Mouse (Mus musculus) gastrocnemius, adult 2 months (tissue): ENCODE results near the gene Pcsk2. TPM values are rescaled to one million over a fixed set of nuclear protein-coding genes. Genes with fewer than 3 reads are reported as not detected.

Experiments used
- DNase-seq: peaks from one replicate; pipeline ENCODE4 v3.0.0; 2022
- H3K27ac ChIP-seq: fragments of 200-600 bp; 2 replicates; pipeline ENCODE4 v1.8.1; 2022; ENCODE audit warnings: mild to moderate bottlenecking
- H3K4me3 ChIP-seq: fragments of 200-600 bp; 2 replicates; pipeline ENCODE4 v1.8.1; 2022; ENCODE audit warnings: mild to moderate bottlenecking, moderate library complexity
- CTCF ChIP-seq: fragments of 200-600 bp; IDR thresholded peaks from 2 replicates; pipeline ENCODE4 v1.8.1; 2022; ENCODE audit warnings: antibody characterized with exemption, mild to moderate bottlenecking, moderate library complexity
- intact Hi-C: fragments of 180-260 bp; cut with DNase I; formaldehyde crosslinking; loops from one replicate; pipeline ENCODE4 v1.15.1; 2025
- total RNA-seq, 2 experiments: library from RNA; stranded (reverse); gene quantifications; 2 replicates each; pipeline ENCODE4 v1.2.3; 2021

Gene Pcsk2
- total RNA-seq, 2 experiments from 2014 or later: not detected

DNA sequence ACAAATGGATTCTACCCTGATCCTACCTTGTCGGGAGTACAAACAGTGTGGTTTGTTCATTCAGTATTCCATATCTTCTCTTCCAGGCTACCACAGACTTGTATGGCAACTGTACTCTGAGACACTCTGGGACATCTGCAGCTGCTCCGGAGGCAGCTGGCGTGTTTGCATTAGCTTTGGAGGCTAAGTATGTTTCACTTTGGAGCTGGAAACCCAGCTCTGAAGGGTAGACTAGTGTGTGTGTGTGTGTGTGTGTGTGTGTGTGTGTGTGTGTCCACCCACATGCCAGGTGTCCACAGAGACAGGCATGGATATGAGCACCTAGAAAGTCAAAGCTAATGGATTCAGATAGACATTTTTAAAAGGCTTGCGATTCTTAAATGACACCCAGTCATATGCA lies 249.9 kb downstream of the Pcsk2 start:
- Histone ChIP-seq H3K27ac (no peak overlapping the region), H3K4me3 (no peak overlapping the region)
- TF ChIP-seq CTCF: no peak
- intact Hi-C loops: no loop called here
- no peak for DNase-seq

DNA sequence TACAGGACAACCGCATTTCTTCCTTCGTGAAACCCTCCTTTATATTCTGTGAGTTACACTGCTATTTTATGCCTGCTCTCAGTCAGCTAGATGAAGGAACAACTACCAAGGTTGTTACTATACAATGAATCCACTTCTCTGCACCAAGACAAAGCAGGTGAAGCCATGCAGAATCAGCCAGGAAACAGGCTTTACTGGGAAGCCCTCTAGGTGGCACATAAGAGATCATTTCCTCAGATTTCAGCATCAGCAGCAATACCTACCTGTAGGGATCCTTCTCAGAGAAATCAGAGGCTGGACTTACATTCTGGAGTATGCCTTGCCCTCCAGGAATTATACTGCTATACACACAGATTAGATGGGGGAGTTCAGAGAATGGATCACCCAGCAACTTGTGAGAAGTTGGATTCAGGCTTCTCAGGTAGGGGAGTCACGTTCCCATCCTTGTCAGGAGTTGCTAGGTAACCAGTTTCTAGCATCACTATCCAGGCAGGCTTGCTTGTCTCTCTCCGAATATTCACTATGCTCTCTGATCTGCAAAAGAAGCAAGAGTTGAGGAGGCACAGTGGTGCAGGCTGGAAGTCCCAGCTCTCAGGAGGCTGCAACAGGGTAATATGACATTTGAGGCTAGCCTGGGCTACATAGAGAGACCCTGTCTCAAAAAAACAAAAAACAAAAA lies 250.5 kb downstream of the Pcsk2 start:
- H3K4me3 ChIP-seq: no peak overlapping the region
- H3K27ac ChIP-seq: no peak overlapping the region
- intact Hi-C loops: no loop called here
- DNase-seq: no peak
- no peak for TF ChIP-seq CTCF

DNA sequence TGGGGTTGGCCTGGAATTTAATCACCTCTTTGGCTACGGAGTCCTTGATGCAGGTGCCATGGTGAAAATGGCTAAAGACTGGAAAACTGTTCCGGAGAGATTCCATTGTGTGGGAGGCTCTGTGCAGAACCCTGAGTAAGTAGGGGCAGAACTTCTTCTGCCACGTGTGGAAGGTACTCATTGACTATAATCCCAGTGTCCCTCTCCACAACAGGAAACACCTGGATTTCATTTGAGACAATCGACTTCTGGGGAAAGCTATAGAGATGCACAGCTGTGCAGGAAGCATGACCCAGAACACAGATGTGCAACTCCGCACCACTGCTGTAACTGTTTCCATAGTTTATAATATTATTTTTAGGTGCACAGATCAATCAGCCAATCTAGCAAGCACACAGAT lies 255.1 kb downstream of the Pcsk2 start:
- no peak for TF ChIP-seq CTCF
- H3K4me3 ChIP-seq: no peak overlapping the region

DNA sequence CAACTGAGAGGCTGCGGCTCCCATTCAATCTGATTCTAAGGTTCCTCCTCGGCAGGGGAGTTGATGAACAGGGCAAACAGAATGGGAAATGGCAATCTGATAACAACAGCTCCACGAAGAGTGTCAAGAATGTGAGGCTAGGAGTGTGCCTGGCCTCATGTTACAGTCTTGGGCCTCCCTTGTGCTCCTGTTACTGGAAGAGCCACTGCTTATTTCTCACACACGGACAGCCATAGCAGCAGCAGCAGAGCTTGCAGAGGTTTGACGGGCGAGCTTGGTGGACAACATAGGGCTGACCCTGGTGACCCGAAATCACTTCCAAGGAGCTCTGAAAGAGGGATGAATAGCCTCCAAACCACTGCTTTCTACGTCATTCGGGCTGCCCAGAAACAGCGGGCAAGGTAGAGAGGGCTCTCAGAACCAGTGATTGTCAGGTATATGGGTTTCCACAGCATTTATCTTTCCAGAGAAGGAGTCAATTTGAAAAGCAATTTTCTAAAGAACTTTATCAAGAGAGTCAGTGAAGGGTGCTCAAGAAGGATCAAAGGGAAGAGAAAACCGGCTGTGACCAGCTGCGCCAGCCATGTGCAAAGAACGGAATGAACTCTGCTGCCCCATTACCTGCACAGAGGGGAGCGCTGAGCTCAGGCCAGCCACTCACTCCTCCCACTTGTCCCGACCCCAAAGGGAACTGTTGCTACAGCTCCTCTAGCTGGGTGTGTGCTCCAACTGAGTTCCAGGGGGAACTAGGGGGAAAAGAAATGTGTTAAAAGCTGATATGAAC lies 260.4 kb downstream of the Pcsk2 start:
- TF ChIP-seq CTCF: no peak
- DNase-seq: no peak
- H3K4me3 ChIP-seq: no peak overlapping the region
- H3K27ac ChIP-seq: no peak overlapping the region
- intact Hi-C loops: no loop called here

More for the DNA sequence above, 255.1 kb downstream of the Pcsk2 start:
- DNase-seq: no peak
- intact Hi-C loops: no loop called here
- no peak overlapping the region for H3K27ac ChIP-seq

DNA sequence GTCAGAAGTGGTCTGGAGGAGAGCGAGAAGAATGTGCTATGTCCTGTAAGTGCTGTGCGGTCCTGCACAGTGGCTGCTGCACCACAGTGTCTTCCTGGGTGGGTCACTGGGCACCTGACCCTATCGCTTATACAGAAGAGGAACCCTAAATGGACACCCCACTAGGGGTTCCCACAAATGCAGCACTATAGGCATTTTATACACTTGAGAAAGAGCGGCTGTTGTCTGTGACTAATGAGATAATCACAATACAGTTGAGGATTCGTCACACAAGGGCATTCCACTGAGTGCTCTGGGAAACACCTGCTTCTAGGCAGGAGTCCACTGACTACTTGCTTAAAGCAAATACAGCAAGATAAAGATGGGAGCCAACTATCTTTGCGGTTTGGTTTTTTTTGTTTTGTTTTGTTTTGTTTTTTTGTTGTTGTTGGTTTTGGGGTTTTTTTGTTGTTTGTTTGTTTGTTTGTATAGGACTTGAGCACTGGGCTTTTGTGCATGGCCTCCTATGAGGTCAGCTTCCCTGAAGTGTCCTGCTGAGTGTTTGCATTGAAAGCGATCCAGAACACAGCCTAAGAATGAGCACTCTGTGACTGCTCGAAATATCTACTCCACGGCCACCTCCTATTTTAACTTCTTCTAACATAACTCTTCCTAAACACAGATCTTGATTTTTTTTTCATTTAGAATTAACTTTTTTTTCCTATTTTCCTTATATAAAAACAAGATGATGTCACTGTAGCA lies 261.1 kb downstream of the Pcsk2 start:
- no peak for TF ChIP-seq CTCF
- DNase-seq: no peak
- Histone ChIP-seq H3K4me3 (no peak overlapping the region), H3K27ac (no peak overlapping the region)
- intact Hi-C loops: no loop called here

DNA sequence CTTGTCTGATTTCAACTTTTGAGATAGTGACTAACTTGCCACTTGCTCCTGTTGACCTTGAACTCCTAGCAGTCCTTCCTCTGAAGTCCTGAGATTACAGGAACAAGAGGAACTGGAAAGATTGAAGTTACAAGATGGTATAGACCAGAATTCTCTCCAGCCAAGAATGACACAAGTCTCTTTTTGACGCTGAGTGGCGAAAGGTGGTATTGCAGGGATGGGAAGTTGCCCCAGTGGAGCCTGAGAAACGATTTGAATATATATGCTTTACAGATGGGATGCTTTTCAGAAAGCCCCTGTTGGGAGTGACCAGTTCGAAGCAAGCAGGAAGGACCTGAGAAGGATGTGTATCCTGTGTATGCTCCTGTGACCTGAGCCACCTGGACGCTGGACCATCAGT lies 262.8 kb downstream of the Pcsk2 start:
- TF ChIP-seq CTCF: no peak
- intact Hi-C loops: no loop called here

DNA sequence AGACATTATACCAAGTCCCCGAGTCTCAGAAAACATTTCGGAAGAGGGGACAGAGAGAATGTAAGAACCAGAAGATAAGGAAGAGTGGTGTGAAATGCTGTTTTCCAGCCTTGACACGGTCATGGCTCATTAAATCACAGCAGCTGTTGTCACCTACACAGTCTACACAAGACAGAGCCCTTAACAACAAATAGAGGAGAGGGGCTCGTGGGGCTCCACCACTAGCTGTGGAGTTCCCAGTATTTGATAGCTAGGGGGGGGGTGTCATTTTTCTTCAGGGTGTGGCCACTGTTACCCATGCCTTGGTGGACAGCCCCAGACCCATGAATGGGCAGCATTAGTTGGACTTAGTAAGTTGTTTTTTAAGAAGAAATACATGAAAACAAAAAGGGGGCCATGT lies 266.3 kb downstream of the Pcsk2 start:
- TF ChIP-seq CTCF: no peak
- DNase-seq: no peak
- Histone ChIP-seq H3K27ac (no peak overlapping the region), H3K4me3 (no peak overlapping the region)
- intact Hi-C loops: no loop called here

More for the DNA sequence above, 262.8 kb downstream of the Pcsk2 start:
- DNase-seq: no peak
- Histone ChIP-seq H3K27ac (no peak overlapping the region), H3K4me3 (no peak overlapping the region)

DNA sequence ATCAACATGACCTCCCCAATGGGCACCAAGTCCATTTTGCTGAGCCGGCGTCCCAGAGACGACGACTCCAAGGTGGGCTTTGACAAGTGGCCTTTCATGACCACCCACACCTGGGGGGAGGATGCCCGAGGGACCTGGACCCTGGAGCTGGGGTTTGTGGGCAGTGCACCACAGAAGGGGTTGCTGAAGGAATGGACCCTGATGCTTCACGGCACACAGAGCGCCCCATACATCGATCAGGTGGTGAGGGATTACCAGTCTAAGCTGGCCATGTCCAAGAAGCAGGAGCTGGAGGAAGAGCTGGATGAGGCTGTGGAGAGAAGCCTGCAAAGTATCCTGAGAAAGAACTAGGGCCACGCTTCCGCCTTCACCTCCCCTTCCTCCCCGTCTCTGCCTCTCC lies 267.5 kb downstream of the Pcsk2 start:
- no peak for TF ChIP-seq CTCF
- DNase-seq: no peak
- H3K4me3 ChIP-seq: no peak overlapping the region
- intact Hi-C loops: no loop called here
- no peak overlapping the region for H3K27ac ChIP-seq

DNA sequence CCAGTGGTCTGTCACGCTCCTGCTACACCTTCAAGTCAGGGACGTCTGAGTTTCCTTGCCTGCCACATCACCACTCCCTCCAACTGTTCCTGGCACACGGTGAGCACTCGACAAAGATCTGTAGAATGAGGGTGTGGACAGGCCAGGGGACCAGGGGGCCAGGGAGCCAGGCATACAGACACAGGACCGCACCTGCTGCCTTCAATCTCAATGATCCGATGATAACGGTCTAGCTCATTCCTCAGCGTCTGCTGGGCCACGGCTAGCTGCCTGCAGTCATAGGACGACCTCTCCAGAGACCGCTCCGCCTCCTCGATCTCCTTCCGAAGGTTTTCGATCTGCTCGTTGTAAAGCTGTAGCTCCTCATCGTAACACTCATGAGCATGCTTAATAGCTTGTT lies 285.7 kb downstream of the Pcsk2 start:
- no peak for DNase-seq
- intact Hi-C loops: no loop called here
- no peak overlapping the region for H3K4me3 ChIP-seq
- no peak overlapping the region for H3K27ac ChIP-seq
- no peak for TF ChIP-seq CTCF

DNA sequence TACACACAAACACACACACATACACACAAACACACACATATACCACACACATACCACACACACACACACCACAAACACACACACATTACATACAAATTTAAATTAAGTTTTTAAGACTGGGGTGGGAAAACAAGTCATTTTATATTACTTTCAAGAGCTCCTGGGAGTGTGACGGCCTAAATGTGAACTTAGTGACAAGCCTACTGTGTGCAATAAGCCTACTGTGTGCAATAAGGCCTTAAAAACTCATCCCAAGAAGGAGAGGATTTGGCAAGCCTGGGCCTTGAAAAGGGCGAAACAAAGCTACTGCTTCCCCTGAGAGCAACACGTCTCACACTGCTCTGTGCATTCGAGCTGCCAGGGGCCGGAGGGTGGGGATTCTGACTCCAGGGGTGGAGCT lies 286.8 kb downstream of the Pcsk2 start:
- no peak overlapping the region for H3K4me3 ChIP-seq
- TF ChIP-seq CTCF: no peak
- H3K27ac ChIP-seq: no peak overlapping the region
- no peak for DNase-seq
- intact Hi-C loops: no loop called here

DNA sequence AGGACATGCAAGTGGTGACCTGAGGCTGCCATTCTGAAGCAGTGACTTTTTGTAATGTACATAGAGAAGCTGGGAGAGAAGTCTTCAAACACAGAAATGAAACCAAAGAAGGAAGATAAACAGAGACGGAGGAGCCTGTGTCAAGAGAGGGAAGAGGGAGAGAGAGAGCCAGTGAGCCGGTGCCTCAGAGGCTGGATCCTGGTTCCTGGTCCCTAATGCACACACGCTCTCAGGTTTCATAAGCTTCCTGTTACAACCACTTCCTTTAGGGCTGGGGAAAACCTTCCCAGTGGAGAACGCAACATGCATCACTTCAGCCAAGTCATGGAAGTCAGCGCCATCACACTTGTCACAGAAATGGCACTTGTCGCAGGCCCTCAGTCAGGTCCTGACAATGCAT lies 288.1 kb downstream of the Pcsk2 start:
- DNase-seq: no peak
- intact Hi-C loops: no loop called here
- TF ChIP-seq CTCF: no peak
- H3K27ac ChIP-seq: no peak overlapping the region
- H3K4me3 ChIP-seq: no peak overlapping the region

DNA sequence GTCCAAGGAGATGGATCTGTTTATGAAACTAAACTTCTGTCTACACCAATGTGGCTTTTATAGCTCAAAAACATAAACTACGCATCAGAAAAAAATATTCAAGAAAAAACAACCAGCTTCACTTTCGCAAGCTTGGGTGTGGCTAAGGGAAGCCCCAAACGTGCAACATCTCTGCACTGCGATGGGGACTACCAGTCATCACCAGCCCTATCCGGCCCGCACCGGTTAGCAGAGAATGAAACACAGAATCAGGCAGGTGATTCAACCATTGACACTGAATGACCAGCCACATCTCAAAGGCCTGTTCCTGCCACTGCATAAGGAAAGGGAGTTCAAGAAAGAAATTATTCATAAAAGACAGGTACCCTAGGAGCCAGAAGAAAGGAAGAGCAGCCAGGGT lies 289.9 kb downstream of the Pcsk2 start:
- DNase-seq: no peak
- intact Hi-C loops: loop anchor here (2.0 to 5.0 kb wide), 3 partner anchors 381 to 616 kb away; no protein-coding TSS in a partner anchor
- no peak overlapping the region for H3K4me3 ChIP-seq
- no peak for TF ChIP-seq CTCF
- H3K27ac ChIP-seq: no peak overlapping the region

DNA sequence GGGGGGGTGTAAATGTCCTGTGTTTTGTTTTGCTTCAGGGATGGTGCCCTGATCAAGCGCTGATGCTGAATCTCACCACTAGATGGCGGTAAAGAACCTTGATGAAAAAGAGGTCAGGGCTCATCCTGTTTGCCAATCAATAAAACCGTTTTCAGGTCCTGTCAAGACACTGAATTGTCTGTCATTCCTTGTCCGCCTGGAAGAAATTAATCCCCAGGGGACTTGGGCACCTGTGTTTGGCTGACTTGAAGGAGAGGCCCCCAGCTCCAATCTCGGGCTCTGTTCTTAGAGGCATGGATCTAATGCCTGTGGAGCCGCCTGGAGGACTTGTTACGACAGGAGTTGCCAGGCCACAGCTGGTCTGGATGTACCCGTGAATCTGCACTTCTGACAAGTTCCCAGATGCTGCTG lies 291.3 kb downstream of the Pcsk2 start:
- peak; percentile 80 for TF ChIP-seq CTCF
- Histone ChIP-seq H3K4me3 (peak overlapping the region; percentile 56), H3K27ac (0 out of 2 replicates have a peak overlapping the region, but pooled peaks have one; percentile 12)
- peak; percentile 70 for DNase-seq
- intact Hi-C loops: loop anchor here (2.0 to 5.0 kb wide), 3 partner anchors 380 to 615 kb away; no protein-coding TSS in a partner anchor
